Mouse (Mus musculus): Measurements from ENCODE around the gene Cntn4.

DNA sequence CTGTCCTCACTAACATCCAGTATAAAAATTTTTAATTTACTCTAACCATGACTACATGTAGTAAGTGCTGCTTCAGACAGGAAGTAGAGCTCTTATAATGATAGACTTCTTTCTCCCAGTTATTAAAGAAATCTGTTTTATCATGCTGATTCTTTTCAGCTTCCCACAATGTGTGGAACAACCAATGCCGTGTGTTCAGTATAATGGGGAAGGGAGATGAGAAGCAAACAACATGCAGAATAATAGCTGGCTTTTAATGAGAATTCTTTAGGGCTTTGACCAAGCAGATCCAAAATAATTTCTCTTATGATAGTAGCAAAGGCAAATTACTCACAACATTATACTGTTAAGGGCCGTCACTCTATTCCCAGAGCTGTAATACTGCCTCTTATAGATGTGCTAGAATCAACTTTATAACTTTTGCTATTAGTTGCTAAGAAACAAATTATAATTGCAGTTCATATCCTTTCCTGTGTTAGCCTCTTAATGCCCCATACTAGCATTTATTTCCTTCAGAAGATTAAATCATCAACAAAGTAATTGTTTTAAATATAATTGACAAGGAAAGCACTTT lies 710.5 kb downstream of the Cntn4 start:
- TF ChIP-seq POLR2A (IDR thresholded peaks at IDR 0.05; ENCODE audit: borderline replicate concordance, insufficient read depth, low read length) (no peak), CTCF (IDR thresholded peaks at IDR 0.05; ENCODE audit: borderline replicate concordance, insufficient read depth, low read depth, low read length) (no peak)

Data from cerebellum, adult 2 months (tissue).